In the genomic region with DNA sequence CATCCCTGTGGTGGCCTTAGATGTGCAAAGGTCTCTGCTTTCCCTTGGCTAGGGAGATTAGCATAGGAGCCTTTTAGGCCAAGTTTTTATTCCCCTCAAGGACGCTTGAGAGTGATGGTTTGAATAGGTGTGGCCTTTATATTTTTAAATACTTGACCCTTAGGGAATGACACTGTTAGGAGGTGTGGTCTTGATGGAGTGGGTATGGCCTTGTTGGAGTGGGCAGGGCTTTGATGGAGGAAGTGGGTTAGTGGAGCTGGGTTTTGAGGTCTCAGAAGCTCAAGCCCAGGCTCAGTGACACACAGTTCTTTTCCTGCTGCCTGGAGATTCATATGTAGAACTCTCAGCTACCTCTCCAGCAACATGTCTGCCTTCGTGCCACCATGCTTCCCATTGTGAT, we compare ENCODE assay signal across 20 mouse cellular contexts.
"Had no signal": no experiment of that assay in that cellular context is flagged by ENCODE, and none has a peak within 500 bp of the region (broad histone marks: within the 10 kb centered on the region; RNA-seq: fewer than 3 reads in every experiment).

No protein-coding gene starts in this region.

- H3K4me1 ChIP-seq: limb, embryonic 10.5 days; limb, embryonic 13.5 days; liver, embryonic 12.5 days; liver, embryonic 15.5 days; stomach, embryonic 15.5 days had no signal

- H3K27me3 ChIP-seq: limb, embryonic 13.5 days; liver, embryonic 12.5 days; liver, embryonic 15.5 days; stomach, embryonic 15.5 days had no signal

- DNase-seq: kidney, adult 11 months; kidney, adult 9 months; kidney, postnatal 14 days; kidney, postnatal 4 days; liver; lung, adult 18-20 months; lung, postnatal 10 days; lung, postnatal 4 days; midbrain, embryonic 14.5 days; right cerebral cortex, adult 18-20 months; right cerebral cortex, postnatal 14 days; spleen, adult 18-20 months; thymus, postnatal 36 days had no signal

- H3K4me3 ChIP-seq: limb, embryonic 10.5 days; limb, embryonic 13.5 days; liver, embryonic 12.5 days; liver, embryonic 15.5 days; megakaryocyte, embryonic 14.5 days; stomach, embryonic 15.5 days had no signal

- H3K9me3 ChIP-seq: limb, embryonic 10.5 days; limb, embryonic 13.5 days; liver, embryonic 12.5 days; liver, embryonic 15.5 days; stomach, embryonic 15.5 days had no signal

- H3K36me3 ChIP-seq: limb, embryonic 10.5 days; limb, embryonic 13.5 days; liver, embryonic 12.5 days; liver, embryonic 15.5 days; stomach, embryonic 15.5 days had no signal

- H3K27ac ChIP-seq: limb, embryonic 10.5 days; limb, embryonic 13.5 days; liver, embryonic 12.5 days; liver, embryonic 15.5 days; stomach, embryonic 15.5 days had no signal

- H3K4me2 ChIP-seq: limb, embryonic 13.5 days; liver, embryonic 12.5 days; liver, embryonic 15.5 days; midbrain, embryonic 11.5 days; stomach, embryonic 15.5 days had no signal

- H3K9ac ChIP-seq: limb, embryonic 13.5 days; liver, embryonic 12.5 days; liver, embryonic 15.5 days; stomach, embryonic 15.5 days had no signal

- ATAC-seq: liver, embryonic 12.5 days had no signal
